Mouse (Mus musculus): ENCODE measurements around the gene Cnn1.
"Not testable (repeated sequence)": the region's sequence is repeated elsewhere in the genome, so short reads cannot be mapped to it uniquely, and the experiment has no call there.

Gene Cnn1

DNA sequence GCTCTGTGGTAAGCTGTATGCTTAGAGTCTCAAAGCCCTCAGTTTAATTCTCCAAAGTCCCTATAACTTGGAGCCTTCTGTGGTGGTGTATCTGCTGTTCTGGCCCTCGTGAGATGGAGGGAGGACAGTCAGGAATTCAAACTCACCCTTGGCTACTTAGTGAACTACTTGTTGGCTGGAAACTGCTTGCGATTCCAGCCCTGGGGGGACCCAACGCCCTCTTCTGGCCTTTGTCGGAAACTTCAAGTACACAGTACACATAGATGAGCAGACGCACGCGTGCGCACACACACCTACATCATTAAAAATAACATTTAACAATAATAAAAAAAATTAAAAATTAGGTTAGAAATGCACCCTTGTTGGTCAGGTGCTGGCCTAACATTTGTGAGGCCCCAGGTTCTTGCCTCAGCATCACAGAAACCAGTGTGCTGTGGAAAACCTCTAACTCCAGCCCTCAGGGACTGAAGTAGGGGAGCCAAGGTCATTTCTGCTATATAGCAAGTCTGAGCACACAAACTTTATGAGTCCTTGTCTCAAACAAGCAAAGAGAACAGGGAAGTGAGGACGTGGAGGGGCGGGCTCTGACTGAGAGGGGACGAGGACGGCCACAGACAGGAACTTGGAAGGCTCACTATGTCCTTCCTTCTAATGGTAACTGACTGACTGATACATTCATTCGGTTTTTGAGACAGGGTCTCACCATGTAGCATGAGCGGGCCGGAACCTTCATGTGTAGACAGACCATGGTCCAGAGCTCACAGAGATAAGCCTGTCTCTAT lies 26.4 kb downstream of the Cnn1 start:
- no peak for DNase-seq (ENCODE audit: low spot score in 2 of 2)

DNA sequence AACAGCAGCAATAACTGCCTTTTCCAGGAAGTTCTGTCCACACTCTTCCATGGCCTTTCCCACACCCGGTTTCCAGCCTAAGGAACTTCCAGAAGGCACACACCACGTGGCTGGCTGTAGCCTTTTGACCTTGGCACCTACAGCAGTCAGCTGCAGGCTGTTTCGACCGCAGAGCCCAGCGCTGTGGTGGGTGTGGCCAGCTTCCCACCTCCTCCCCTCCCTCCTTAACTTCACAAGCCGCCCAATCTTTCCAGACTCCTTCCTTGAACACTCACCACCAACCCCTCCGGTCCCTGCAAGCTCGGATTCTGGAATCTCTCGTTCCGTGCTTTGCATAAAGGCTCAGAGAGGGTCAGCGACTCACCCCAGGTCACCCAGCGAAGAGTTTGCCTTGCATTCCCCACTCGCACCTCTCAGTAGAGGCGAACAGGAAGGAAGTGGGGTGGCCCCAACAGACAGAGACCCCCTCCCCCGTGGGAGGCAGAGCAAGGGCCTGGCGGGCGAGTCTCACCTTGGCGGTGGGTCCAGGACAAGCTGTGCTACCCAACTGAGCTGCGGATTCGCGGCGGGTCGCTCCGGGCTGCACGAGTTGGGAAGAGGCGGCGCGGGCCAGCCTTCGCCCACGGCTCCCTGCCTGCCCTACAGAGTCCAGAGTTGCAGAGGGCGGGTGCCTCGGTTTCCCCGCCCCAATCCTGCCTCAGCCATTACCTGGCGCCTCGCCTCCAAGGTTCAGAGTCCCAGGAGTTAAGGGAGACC lies 32.4 kb downstream of the Cnn1 start:
- peak; percentile 49 to 61 for DNase-seq (ENCODE audit: low spot score in 2 of 2)

DNA sequence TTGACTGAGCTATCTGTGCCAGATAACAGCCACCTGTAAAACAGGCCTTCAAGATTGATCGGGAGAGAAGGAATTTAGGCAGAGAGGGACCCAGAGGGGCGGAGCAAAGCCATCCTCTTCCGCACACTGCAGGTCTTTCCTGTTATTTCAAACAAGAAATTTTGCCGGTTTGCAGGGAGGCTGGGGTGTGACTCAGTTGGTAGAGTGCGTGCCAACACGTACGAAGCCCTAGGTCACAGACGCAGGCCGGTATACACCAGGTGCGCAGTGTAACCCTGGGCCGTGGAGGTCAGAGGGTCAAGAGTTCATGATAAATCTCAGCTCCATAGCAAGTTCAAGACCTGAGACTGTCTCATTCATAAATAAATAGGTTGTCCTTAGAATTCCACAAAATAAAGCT lies 33.2 kb downstream of the Cnn1 start:
- no peak for DNase-seq (ENCODE audit: low spot score in 2 of 2)

DNA sequence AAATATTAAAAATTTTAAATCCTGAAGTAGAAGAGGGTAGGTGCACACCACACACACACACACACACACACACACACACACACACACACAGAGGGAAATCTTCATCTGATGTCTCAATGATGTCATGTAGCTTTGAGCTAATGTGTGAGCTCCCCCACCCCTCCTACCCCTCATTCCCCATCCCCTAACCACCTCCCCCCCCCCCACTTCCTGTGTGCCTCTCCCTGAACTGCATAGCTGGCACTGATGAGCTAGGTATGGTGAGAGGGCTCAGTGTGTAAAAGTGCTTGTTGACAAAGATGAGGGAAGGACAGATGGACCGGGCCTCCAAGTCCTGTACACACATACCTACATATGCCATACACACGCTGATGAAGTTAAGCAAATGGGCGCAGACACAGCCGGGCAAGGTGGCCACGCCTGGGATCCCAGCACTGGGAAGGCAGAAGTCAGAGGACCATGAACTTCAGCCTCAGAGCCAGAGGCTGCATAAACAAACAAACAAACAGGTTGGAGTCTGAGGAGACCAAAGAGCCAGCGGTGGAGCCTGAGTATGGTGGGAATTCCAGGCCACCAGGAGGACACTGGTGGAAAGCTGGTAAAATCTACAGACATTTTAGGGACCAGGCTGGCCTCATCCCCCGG lies 35.4 kb downstream of the Cnn1 start:
- no peak for DNase-seq (ENCODE audit: low spot score in 2 of 2)

DNA sequence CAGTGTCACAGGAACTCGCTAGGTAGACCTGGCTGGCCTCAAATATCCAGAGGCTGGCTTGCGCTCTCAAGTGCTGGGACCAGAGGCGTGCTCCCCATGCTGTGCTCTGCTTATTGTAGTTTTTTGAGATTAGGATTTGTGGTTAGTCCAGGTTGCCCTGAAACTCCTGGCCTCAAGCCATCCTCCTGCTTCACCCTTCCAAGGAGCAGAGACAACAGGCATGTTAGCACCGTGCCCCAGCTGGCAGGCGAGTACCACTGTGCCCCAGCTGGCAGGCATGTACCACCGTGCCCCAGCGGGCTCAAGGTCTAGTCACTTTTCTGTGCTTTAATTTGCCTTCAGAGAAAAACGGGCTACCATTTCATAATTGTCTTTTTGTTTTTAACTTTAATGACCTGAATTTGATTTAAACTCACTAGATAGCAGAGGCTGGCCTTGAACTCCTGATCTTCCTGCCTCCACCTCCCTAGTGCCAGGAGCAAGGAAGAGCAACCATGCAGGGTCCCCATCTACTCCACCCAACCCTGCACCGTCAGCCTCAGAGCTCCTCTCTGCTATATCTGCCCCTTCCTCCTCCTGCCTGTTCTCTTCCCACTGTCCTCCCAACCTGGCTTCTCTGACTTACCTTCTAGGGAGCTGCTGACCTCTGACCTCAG lies 36.1 kb downstream of the Cnn1 start:
- no peak for DNase-seq (ENCODE audit: low spot score in 2 of 2)

DNA sequence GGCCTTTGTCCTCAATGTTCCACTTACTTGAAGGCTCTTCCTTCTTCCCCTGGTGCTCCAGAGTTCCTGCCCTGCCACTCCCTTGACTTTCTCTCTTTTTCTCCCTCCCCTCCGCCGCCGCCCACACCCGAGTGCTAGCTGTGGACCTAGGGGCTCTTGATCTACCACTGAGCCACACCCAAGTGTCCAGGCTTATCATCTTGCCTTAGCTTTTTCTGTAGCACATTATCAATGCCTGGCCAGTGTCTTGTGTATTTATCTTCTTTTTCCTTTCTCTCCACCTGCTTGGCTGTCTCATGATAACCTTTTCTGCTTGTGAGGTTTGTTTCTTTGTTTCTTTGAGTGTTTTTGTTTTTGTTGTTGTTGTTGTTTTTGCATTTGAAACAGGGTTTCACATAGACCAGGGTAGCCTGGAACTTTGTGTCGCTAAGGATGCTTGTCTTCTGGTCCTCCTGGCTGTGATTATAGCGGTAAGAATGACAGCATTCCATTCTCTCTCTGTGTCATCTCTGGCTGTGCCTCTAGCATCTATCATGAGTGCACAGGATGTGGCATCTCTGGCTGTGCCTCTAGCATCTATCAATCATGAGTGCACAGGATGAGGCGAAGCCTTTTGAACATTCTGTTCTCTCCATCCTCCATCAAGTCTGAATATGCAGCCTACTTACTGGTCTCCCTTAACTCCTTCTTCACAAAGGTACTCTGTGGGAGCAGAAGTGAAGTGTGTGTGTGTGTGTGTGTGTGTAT lies 36.8 kb downstream of the Cnn1 start, which contains the start of gene Acp5:
Acp5 (minus strand) TSS at position 68 of the 747 bp plus-strand sequence.
- DNase-seq (ENCODE audit: low spot score in 2 of 2) = no peak

DNA sequence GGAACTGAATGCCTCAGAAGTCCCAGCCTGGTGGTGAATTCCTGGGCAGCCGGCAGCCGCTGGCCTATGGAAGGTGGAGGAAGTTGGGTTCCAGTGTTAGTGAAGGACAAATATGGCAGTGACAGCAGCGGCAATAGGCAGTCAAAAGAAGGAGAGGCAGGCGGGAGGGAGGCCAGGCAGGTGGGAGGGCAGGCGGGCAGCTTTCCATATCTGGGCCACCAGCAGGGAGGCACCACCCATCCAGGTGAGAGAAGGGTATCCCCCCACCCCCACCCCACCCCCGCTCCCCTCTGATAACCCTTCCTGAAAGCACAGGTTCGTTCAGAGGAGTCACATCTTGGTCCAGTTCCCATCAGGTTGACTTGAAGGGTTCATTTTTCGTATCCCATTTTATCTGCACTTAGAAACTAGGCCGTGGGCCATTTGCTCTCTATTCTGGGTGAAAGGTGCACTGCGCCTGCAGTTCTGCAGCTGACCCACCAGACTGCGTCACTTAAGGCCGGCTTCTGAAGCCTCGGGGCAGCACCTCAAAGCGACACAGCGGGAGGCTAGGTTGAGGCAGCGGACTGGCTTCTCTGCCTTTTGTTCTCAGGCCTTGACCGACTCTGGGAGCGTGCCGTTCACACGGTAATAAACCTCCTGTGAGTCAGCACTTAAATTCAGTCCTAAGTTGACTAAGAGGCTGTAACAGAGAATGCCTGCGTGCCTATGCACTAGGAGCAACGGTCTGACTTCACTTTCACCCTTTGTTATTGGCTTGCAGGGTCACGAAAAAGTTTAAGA lies 37.9 kb downstream of the Cnn1 start:
- no peak for DNase-seq (ENCODE audit: low spot score in 2 of 2)

DNA sequence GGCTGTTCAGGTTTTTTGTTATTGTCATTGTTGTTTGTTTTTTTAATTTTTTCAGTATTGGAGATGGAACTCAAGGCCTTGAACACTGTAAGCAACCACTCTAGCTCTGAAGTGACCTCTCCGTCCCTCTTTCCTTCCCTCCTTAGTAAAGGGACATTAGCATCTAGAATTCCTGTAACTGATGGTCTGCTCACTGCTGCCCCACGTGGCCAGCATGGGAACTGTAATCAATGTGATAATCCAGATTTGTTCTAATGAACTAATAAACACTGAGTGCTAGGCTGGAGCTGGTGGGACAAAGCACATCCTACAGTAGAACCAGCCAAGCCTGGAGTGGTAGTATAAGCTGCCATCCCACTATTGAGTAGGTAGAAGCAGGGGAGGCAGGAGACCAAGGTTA lies 39.5 kb downstream of the Cnn1 start:
- DNase-seq (ENCODE audit: low spot score in 2 of 2) = no peak

DNA sequence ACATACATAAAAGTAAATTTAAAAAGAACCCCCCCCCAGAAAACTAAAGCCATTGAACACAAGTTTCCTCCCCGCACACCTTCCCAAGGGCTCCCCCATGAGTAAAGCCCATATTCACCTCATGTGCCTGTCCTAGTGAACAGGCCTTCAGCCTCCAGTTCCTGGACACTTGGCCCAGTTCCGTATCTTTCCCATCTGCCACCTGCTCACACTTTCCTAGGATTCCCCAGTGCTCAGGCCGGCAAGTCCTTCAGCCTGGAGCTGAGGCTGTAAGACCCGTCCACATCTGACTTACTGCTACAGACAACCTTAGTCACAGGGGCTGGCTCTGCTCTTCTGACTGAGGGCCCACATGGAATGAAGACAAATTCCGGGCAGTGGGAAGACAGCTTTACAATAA lies 40.7 kb downstream of the Cnn1 start:
- no peak for DNase-seq (ENCODE audit: low spot score in 2 of 2)

DNA sequence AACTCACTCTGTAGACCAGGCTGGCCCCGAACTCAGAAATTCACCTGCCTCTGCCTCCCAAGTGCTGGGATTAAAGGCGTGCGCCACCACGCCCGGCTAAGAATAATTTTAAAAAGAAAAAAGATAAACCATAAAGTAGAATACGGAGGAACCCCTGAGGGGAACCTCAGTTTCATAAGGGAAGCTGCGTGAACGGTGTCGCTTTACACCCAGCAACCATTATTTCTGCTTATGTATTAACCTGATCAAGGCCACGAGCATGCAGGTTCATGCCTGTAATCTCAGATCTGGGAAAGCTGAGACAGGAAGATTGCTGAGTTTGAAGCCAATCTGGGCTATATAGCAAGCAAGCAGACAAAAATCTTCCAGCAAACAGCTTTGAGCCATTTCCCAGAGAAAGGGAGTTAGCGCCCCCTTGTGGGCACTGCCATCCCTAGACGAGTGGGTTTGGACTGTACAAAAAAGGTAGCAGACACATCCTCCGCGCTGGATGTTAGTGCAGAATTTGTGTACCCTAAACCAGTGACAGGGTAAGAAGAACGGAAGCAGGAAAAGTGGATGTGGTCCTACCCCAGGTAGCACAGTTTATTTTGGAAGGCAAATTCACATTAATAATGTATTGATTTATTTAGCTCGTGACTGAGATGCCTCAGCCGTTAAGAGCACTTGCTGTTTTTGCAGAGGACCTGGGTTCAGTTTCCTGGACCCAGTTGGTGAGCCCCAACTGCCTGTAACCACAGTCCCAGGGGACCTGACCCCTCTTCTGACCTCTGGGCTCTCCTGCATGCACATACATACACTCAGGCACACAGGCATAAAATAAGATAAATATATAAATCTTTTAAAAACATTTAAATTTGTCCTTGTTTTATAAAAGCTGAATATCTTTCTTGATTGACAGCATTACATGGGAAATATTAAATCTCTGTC lies 44.4 kb downstream of the Cnn1 start:
- peak; percentile 84 to 91 for DNase-seq (ENCODE audit: low spot score in 2 of 2)

DNA sequence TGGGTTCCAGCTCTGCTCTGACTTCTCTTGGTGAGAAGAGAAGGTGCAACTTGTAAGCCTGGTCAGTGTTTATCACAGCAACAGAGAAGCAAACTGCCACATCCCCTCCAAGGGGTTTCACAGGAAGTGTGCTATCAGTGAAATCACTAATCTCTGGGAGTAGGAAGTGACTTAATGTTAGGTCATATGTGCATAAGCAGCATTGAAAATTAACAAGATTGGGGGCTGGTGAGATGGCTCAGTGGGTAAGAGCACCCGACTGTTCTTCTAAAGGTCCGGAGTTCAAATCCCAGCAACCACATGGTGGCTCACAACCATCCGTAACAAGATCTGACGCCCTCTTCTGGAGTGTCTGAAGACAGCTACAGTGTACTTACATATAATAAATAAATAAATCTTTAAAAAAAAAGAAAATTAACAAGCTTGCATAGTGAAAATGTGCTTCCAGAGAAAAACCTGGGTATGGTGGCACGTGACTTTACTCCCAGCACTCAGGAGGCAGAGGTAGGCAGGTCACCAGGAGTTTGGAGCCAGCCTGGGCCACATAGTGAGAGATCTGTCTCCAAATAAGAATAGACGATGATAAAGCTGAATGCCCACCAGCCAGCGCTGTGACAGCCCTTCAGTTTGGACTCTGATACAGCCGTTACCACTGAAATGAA lies 45.4 kb downstream of the Cnn1 start:
- DNase-seq (ENCODE audit: low spot score in 2 of 2) = no peak

DNA sequence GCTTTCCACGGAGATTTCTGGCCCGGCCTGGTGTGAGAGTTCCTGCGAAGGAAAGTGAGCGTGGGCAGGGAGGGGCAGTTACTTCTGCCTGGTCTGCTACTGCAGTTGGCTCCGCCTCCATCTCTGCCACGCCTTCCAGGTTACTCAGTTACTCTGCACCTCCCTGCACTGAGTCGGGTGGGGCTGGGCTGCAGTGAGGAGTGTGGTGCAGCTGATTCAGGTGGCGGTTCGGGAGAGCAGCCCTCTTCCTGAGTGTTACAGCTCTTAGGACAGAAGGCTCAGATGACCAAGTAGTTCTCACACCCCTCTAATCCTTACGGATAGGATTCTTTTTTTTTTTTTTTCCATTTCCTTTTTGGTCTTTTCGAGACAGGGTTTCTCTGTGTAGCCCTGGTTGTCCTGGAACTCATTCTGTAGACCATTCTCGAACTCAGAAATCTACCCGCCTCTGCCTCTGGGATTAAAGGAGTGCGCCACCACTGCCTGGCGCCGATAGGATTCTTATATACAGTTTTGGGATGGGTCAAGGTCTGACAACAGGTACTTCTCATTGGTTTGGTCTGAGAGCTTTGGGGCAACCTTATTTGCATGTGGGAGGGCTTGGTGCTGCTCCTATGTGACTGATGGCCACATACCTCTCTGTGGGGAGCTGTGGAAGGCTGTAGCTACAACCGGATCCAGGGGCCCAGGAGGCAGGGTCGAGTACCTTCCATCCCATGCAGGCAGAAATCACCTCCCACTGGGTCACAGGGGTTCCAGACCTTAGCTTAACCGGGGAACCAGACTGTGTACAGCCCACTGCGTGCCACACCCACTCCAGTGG lies 50.6 kb downstream of the Cnn1 start:
- DNase-seq (ENCODE audit: low spot score in 2 of 2) = no peak

DNA sequence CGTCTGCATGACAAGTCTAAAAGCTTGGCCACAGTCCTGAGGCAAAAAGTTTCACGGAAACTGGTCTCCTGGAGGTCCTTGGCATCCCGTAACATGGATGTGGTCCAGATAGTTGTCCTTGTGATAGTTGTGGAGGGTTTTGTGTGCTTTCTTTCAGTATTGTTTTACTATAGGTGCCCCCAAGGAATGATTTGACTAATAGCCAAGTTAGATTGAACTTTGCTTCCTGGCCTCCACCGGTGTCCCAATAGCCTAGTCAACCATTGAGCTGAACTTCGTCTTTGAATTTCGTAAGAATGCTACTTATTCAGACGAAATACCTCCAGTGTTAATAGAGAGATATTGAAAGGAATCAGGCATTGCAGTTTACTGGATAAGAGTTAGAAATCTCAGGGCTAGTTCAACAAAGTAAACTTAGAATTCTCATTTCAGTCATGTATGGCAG lies 51.3 kb downstream of the Cnn1 start:
- not testable (repeated sequence) for DNase-seq (ENCODE audit: low spot score in 2 of 2)

DNA sequence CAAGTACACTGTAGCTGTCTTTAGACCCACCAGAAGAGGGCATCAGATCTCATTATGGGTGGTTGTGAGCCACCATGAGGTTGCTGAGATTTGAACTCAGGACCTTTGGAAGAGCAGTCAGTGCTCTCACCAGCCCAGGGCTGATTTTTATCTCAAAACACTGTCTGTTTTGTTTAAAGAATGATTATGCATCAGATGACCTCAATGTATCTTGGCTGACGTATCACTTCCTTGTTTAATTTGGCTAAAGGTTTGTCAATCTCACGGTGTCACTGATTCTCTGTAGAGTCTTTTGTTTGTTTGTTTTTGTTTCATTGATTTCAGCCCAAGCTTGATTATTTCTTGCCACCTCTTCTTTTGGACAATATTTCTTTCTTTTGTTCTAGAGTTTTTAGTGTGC lies 51.9 kb downstream of the Cnn1 start:
- DNase-seq (ENCODE audit: low spot score in 2 of 2) = no peak

DNA sequence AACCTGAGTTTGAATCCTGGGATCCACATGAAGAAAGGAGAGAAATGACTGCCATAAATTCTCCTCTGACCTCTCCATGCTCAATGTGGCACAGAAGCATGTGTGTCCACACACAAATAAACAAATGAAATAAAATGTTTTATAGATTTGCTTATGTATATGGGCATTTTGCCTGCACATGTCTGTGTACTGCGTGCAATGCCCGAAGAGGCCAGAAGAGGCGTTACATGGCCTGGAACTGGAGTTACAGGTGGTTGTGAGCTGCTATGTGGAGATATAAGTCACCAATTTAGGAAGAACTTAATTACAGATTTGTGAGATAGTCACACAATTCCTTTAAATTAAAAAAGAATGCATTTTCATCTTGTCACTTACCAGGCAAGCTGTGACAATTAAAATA lies 54.8 kb downstream of the Cnn1 start:
- no peak for DNase-seq (ENCODE audit: low spot score in 2 of 2)

DNA sequence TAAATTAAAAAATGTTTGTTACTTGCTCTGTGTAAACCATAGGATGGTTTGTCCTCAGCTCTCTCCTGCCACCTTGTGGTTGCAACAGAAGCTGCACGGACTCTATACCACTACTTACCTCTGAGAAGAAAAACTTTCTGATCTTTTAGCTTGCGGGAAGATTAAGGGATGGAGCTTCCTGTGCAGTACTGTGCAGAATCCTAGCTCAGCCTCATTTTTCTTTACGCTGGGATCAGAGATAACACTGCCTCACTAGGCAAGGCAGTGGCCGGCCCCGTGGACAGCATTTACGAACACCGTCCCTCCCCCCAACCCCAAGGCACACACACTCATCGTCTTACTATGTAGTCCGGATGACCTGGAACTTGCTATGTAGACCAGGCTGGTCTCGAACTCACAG lies 56.6 kb downstream of the Cnn1 start:
- peak; percentile 55 to 76 for DNase-seq (ENCODE audit: low spot score in 2 of 2)

DNA sequence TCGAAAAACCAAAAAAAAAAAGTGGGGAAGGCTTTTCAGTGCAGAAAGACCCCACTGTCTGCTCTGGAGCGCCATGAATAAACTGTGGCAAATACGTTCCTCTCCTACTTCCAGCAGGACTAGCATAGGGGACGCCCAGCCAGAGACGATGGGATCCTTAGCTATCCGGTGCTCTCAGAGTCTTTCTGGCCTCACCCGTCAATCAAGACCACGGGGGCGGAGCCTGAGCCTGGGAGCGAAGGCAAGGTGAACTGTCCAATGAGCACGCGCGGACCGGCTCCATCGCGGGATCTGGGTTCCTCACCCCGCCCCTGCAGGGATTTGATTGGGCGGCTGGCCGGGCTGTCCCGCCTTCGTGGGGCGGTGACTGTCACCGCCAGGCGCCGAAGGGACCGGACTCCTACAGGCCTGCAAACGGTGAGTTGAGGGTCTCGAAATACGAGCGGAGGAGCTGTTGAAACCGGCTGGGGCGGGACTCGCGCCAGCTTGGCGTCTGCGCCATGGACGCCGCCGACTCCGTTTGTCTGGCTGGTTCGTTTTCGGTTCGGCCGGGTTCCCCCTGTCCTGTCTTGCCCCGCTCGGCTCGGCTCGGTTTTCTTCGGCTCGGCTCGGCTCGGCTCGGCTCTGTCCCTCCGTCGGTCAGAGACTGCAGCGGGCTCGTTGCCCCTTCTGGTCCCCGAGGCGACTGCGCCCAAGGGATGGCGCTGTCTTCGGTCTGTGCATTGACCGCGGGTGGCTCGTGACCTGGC lies 57.7 kb downstream of the Cnn1 start, which contains the start of gene Pigyl:
Pigyl (plus strand) TSS at position 350 of the 749 bp plus-strand sequence.
- DNase-seq (ENCODE audit: low spot score in 2 of 2) = peak; percentile 99

Measured in spleen, postnatal 14 days (tissue).